Mouse (Mus musculus) CD4-positive, CD25-positive, alpha-beta regulatory T cell, adult 4 months (primary cell): ENCODE data around the gene Wdfy2. TPM values are rescaled to one million over a fixed set of nuclear protein-coding genes. Genes with fewer than 3 reads are reported as not detected.

Experiments
- ATAC-seq: one replicate; pipeline ENCODE4 v1.8.0; 2017
- polyA plus RNA-seq, 2 experiments: library from polyadenylated mRNA; unstranded; fragments of 100-300 nt; shearing (Covaris generic); gene quantifications; one replicate each; pipeline ENCODE4 v1.2.1; 2017

Gene Wdfy2
- polyA plus RNA-seq, 2 experiments from 2014 or later, result 4.5 to 6.2 TPM

DNA sequence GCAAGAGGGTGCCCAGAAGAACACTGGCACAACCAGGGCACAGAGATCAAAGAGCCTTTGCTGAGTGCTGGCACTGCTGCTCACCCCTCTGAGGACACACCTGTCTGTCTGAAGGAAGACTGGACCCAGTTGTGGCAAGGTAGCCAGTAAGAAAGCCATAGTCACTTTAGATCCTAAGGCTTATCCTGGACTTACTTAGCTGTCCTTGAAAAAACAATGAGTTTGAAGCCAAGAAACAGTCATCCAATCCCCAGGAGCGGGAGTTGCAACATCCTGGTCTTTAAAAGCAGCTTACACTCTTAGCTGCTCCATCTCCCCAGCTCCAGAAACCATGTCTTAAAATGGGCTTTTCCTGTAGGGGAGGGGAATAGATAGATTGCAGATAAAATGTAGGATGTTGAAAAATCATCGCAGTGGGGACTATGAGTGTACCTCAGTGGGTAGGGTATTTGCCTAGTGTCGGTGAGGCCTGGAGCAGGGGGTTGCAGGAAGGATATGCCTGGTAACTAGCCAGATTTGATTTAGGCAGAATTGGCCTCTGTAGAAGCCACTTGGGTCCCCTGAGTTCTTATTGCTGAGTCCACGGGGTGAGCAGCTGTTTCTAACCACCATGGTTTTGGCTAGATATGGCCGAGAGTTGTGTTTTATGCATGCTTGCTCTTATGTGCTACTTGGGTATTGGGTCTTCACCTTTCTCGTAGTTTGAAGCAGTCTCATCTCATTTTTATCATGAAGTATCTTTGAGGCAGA, 99.3 kb downstream of the Wdfy2 start:
- ATAC-seq, result no peak

DNA sequence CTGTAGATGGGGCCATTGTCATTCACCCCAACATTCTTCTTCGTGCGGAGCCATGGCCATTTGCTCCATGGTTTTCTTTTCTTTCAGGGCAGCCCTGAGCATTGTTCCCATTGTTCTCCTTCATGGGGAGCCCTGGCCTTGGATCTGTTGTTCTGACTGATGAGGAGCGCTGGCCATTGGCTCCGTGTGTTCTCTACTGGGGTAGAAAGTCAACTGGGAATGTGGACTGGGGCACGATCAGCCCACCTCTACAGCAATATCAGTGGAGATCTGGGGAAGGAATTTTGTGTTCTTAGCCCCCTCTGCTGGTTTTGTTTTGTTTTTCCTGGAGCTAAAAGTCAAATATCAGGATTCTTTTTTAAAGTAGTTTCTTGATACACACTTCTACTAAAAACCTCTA, 100.2 kb downstream of the Wdfy2 start:
- ATAC-seq, result no peak

- ATAC-seq, result no peak
Measured at GRCm38 (mm10) chr14:62939435-62939834, 102.0 kb downstream of the Wdfy2 start.

DNA sequence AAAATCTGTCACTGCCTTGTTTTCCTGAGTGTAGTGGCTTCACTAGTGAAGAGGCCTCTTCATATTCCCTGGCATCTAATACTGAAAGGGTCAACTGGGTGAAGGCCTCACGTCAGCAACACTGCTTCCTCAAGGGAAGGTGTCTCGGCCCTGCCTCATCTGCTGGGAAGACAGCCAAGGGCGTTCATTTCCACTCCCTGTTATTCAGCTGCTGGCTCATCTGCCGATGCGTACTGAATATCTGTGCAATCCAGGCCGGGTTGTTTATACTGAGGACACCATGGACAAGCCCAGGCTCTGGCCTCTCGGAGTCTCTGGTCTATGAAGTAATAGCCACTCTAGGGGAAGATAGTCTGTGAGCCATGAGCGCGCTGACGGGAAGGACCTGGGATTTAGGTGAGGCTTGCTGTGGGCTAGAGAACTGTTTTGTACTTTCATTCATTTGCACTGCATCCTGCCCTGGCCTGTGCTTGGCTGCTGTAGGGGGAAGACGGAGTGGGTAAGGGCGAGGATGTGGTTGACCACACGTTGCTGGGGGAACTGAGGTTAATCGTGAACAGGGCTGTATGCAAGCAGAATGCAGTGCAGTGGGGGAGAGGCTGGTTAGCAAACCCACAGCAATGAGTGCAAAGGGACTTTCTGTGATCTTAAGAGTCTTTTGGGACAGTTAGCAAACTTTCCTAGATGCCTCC, 103.1 kb downstream of the Wdfy2 start:
- ATAC-seq, result peak; percentile 99

DNA sequence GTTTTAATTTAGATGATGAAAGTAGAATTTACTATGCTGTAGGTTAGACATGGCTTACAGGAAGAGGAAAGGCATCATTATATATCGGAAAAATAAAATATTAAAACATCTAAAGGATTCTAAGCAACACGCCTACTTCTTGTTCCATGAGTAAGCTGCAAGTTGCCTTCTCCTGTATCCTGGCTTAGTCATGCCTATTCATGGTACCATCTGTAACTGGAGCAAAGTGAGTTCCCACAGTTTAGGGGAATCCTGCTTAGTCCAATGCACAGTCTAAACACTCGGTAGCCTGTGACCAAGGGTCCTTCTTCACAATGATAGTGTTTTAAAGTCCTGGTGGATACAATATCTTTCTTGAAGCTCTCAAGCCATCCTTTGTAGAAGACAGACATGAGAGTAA, 109.3 kb downstream of the Wdfy2 start:
- ATAC-seq, result no peak

DNA sequence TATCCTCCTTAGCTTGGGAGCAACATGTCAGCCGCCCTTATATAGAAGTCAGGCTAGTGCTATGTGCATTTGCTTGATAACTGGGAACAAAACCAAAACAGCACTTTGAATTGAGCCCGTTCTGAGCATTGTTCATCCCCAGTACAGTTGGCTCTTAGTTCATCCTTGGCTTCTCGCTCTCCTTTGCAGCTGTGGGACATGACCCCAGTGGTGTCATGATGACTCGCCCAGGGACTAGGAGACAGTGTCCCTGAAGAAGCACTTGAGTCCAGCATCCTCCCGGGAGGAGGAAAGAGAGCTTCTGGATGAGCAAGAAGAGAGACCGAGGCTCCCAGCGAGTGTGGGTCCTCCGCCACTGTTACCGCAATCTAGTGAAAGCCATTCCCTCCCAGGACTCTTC, 118.6 kb downstream of the Wdfy2 start:
- no peak for ATAC-seq

DNA sequence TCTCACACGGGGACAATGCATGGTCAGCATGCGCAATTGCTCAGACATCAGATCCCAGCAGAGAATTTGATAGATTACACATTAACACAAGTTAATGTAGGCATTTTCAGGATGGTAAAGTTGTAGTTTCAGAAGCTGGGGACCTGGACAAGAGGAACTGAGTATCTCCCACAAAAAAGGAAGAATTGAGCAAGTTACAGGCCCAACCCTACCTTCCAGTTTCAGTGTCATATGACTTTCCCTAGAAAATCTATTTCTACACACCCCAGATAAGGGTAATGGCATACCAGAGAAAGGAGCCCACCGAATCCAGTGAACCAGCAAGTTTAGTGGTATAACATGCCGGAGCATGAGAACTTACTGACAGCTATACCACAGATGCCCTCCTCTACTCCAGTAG, 126.2 kb downstream of the Wdfy2 start:
- ATAC-seq, result no peak

GRCm38 (mm10) chr14:62965342-62965741, 127.9 kb downstream of the Wdfy2 start:
- no peak for ATAC-seq

- ATAC-seq, result no peak
Measured at GRCm38 (mm10) chr14:62965811-62966520, 128.5 kb downstream of the Wdfy2 start.

GRCm38 (mm10) chr14:62975046-62975445, 137.6 kb downstream of the Wdfy2 start:
- peak; percentile 32 for ATAC-seq

GRCm38 (mm10) chr14:62979815-62980214, 142.3 kb downstream of the Wdfy2 start:
- no peak for ATAC-seq

GRCm38 (mm10) chr14:62984410-62984809, 146.9 kb downstream of the Wdfy2 start, which contains the start of gene Defb48:
Gene Defb48 (minus strand): TSS chr14:62984510.
- no peak for ATAC-seq

- ATAC-seq, result no peak
Measured at GRCm38 (mm10) chr14:62991271-62991670, 153.8 kb downstream of the Wdfy2 start.

DNA sequence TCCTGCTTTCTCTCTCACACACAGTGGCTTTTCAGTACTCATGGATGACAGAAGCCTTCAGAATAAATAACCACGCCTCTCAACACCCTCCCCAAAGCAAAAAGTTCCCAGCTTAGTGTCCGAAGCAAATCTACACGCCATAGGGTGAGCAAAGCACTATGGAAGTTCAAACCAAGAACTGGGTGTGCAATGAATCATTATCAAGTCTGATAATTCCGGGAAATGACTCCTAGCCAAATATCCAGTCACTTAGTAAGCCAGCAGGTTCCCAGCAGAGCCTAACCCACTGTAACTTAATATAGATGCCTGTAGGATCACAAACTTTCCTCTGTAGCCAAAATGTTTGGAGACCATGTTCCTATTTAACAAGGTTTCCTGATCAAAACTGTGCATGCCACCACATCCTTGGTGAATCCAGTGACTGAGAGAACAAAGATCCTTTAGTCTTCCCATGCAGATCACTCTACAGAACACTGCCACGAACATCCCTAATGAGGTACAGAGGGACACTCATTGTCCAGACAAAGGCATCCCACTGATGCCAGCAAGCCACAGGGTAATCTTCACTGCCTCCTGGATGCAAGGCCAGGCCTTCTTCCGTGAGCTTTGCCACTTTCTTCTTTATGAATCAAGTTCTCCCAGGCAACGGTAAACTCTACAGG, 154.5 kb downstream of the Wdfy2 start:
- ATAC-seq, result no peak

DNA sequence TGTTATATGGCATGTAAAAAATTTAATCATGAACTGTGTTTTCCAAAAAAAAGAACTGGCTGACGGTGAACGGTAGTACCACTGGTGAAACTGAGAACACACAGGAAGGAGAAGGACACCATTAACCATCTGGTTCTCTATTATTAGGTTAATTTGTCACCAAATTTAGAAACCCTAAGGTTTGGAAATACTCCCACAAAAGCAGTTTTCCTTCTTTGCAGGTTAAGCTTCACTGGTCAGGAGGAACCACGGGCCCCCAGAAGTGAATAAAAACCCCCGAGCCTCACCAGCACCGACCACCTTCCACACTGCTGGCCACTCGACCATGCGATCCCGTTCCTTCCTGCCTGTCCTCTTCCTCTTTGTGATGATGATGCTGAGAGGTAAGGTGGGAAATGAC, 160.3 kb downstream of the Wdfy2 start, which contains the start of gene Defb47:
Defb47 (plus strand) TSS at position 301 of the 400 bp plus-strand sequence.
- no peak for ATAC-seq

GRCm38 (mm10) chr14:62998977-62999376, 161.5 kb downstream of the Wdfy2 start:
- no peak for ATAC-seq

- no peak for ATAC-seq
Measured at GRCm38 (mm10) chr14:63002588-63002987, 165.1 kb downstream of the Wdfy2 start.

Other genes starting within 250 kb of the Wdfy2 start
- not detected for gene Serpine3, start 174.0 kb upstream of the Wdfy2 start, polyA plus RNA-seq
- 10 to 100 TPM; 17.1 to 26.8 TPM for gene Ints6, start 76.5 kb upstream of the Wdfy2 start, polyA plus RNA-seq
- not detected for gene Defb48, start 146.8 kb downstream of the Wdfy2 start, polyA plus RNA-seq
- gene Defb47, start 160.4 kb downstream of the Wdfy2 start, polyA plus RNA-seq, result not detected
- not detected for gene Defb43, start 174.1 kb downstream of the Wdfy2 start, polyA plus RNA-seq
- not detected for gene Defb42, start 209.3 kb downstream of the Wdfy2 start, polyA plus RNA-seq
- gene Defb30, start 212.3 kb downstream of the Wdfy2 start, polyA plus RNA-seq, result not detected